Mouse (Mus musculus) heart, adult 2 months (tissue): Measurements from ENCODE around the gene Ebf1. TPM values are rescaled to one million over a fixed set of nuclear protein-coding genes. Genes with fewer than 3 reads are reported as not detected.
A peak's percentile ranks its signal among the peaks of the same experiment; 100 is the strongest.

ENCODE experiments used
- DNase-seq, 2 experiments: peaks; one replicate each; pipeline ENCODE4 v3.0.0; 2021
- H3K27ac ChIP-seq: fragments of 200-600 bp; 2 replicates; pipeline ENCODE4 v1.8.1; 2022
- H3K27me3 ChIP-seq: fragments of 200-500 bp; 2 replicates; pipeline ENCODE4 v1.6.1; 2012; ENCODE audit warnings: mild to moderate bottlenecking, low read length, inconsistent platforms, mixed read lengths; ENCODE audit not compliant: control insufficient read depth, insufficient read depth
- H3K36me3 ChIP-seq: fragments of 200-500 bp; 2 replicates; pipeline ENCODE4 v1.6.1; 2012; ENCODE audit warnings: low read length, inconsistent platforms; ENCODE audit not compliant: control insufficient read depth, insufficient read depth
- H3K4me1 ChIP-seq: fragments of 200-500 bp; 2 replicates; pipeline ENCODE4 v1.6.1; 2011; ENCODE audit warnings: low read length; ENCODE audit not compliant: control insufficient read depth, insufficient read depth
- H3K4me3 ChIP-seq: fragments of 200-600 bp; 2 replicates; pipeline ENCODE4 v1.8.1; 2022
- H3K79me2 ChIP-seq: fragments of 200-500 bp; replicated peaks from 2 replicates; pipeline ENCODE4 v1.6.1; 2012; ENCODE audit warnings: mild to moderate bottlenecking, inconsistent platforms, low read length, moderate library complexity, mixed read lengths; ENCODE audit not compliant: control insufficient read depth, insufficient read depth
- H3K9ac ChIP-seq: fragments of 200-500 bp; 2 replicates; pipeline ENCODE4 v1.6.1; 2012; ENCODE audit warnings: low read depth, mild to moderate bottlenecking, control low read depth, inconsistent platforms, low read length, mixed read lengths
- CTCF ChIP-seq: fragments of 200-600 bp; IDR thresholded peaks from 2 replicates; pipeline ENCODE4 v1.8.1; 2022; ENCODE audit warnings: antibody characterized with exemption, mild to moderate bottlenecking, moderate library complexity
- EP300 ChIP-seq: fragments of 200-500 bp; IDR thresholded peaks from 2 replicates; pipeline ENCODE4 v1.6.1; 2011; ENCODE audit warnings: low read depth, low read length, control low read depth; ENCODE audit not compliant: insufficient read depth
- POLR2A ChIP-seq: fragments of 200-500 bp; IDR thresholded peaks from 2 replicates; pipeline ENCODE4 v1.6.1; 2011; ENCODE audit warnings: mild to moderate bottlenecking, low read depth, low read length, control low read depth; ENCODE audit not compliant: insufficient read depth
- WGBS: fragments of 180-500 bp; shearing (Covaris S2); methylation state at CpG from one replicate; pipeline ENCODE4 v1.1.7; 2018; 5-methylcytosine and 5-hydroxymethylcytosine counted together
- intact Hi-C: fragments of 180-260 bp; cut with DNase I; formaldehyde crosslinking; loops from one replicate; pipeline ENCODE4 v1.15.1; 2025
- polyA plus RNA-seq: library from polyadenylated mRNA; depleted of rRNA; stranded (reverse); fragments of >200 nt; gene quantifications from 2 replicates; pipeline ENCODE4 v1.2.3, GENCODE M21; 2012
- total RNA-seq, 2 experiments: library from RNA; stranded (reverse); gene quantifications; 2 replicates each; pipeline ENCODE4 v1.2.3; 2021

The Ebf1 gene
- total and polyA plus RNA-seq, 3 experiments, result 11.4 to 13.6 (median 12.2) TPM

DNA sequence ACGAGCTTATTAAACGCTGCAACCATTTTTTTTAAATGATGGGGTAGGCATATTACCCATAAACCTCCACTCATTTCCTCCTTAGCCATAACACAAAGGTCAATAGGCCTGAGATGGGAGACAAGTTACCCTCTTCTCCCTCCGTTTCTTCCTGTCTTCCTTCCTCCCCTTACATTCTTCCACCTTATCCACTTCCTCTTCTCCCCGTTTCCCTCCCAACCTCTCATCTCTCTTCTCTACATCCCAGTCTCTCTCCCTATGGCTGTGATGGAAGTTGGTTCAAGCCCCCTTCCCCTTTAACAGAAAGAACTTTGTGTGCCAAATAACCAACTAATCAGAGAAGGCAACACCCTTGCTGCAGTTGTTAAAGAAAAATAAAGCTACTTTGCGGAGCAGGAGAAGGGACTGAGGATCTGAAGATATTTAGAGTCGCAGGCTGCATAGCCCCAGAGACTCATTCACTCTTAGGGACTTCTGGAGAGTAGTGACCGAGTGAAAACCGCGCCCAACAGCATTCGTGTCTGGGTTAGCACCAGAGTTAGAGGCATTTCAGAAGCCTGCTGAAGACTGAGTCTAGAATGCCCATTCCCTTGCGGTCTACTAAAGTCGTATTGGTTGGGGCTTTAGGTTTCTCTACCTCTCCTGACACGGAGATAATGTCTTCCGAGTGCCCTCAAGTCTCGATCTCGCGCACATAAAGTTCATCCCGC, 884 bp upstream of the Ebf1 start:
- 9% methylated on average over 18 of the region's 18 CpGs for WGBS
- H3K9ac ChIP-seq, result peak overlapping the region; percentile 88
- intact Hi-C loops, result loop anchor here (5.0 to 10.0 kb wide), 2 partner anchors 91 to 209 kb away; no protein-coding TSS in a partner anchor
- H3K27ac ChIP-seq, result peak overlapping the region; percentile 98
- H3K79me2 ChIP-seq, result no peaks in the 10 kb centered on the region
- H3K36me3 ChIP-seq, result no peaks in the 10 kb centered on the region
- no peak for TF ChIP-seq CTCF
- no peak for TF ChIP-seq POLR2A
- no peak for TF ChIP-seq EP300
- no peak for DNase-seq
- 0 out of 2 replicates have a peak, but pooled peaks cover 1% of the 10 kb centered on the region for H3K27me3 ChIP-seq
- H3K4me1 ChIP-seq, result peaks cover 6% of the 10 kb centered on the region
- peak overlapping the region; percentile 72 for H3K4me3 ChIP-seq

GRCm38 (mm10) chr11:44617734-44618586, 843 bp downstream of the Ebf1 start:
- TF ChIP-seq EP300 (no peak), CTCF (peak; percentile 16; the same call in 1 of the 2 replicates), POLR2A (peak; percentile 67)
- intact Hi-C loops, result loop anchor here (2.0 to 10.0 kb wide), 3 partner anchors 67 to 207 kb away; no protein-coding TSS in a partner anchor
- DNase-seq, result peak; percentile 76 to 83
- WGBS, result 1% methylated on average over 55 of the region's 55 CpGs
- Histone ChIP-seq H3K36me3 (peaks cover 7% of the 10 kb centered on the region), H3K27ac (peak overlapping the region; percentile 98), H3K4me3 (peak overlapping the region; percentile 73), H3K79me2 (no peaks in the 10 kb centered on the region), H3K27me3 (0 out of 2 replicates have a peak, but pooled peaks cover 1% of the 10 kb centered on the region), H3K9ac (peak overlapping the region; percentile 99), H3K4me1 (no peaks in the 10 kb centered on the region)

DNA sequence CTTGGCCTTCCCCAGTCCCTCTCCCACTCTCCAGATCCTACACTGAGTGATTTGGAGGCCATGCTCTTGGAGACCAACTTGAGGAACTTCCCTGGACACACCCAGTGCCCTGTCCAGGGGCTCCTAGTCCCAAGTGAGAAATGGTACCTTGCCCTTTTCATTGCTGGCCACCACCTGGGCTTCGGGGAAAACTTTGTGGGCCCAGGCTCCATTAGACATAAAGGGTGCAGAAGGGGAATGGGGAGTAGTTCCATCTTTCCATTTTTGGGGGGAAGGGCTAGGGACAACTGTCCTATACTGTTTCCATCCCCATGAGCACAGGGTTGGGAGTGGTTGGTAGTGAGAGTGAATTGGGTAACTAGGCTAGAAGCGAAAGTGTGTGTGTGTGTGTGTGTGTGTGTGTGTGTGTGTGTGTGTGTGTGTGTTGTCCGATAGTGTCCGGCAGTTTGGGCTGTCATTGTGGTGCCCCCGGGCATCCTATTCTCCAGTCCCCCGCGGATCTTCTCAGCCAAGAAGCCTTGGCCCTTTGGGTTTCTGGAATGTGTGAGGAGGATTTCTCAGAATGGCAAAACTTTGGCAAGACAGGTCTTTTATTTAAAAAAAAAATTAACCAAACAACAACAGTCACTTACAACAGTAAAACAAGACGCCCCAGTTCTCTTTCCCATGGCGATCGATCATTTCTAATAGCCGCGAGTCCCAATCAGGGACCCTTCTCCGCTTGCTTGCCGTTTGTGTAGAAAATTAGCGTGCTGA, 2.2 kb downstream of the Ebf1 start:
- H3K27ac ChIP-seq, result peak overlapping the region; percentile 98
- H3K9ac ChIP-seq, result peak overlapping the region; percentile 77
- 0 out of 2 replicates have a peak, but pooled peaks cover 1% of the 10 kb centered on the region for H3K27me3 ChIP-seq

DNA sequence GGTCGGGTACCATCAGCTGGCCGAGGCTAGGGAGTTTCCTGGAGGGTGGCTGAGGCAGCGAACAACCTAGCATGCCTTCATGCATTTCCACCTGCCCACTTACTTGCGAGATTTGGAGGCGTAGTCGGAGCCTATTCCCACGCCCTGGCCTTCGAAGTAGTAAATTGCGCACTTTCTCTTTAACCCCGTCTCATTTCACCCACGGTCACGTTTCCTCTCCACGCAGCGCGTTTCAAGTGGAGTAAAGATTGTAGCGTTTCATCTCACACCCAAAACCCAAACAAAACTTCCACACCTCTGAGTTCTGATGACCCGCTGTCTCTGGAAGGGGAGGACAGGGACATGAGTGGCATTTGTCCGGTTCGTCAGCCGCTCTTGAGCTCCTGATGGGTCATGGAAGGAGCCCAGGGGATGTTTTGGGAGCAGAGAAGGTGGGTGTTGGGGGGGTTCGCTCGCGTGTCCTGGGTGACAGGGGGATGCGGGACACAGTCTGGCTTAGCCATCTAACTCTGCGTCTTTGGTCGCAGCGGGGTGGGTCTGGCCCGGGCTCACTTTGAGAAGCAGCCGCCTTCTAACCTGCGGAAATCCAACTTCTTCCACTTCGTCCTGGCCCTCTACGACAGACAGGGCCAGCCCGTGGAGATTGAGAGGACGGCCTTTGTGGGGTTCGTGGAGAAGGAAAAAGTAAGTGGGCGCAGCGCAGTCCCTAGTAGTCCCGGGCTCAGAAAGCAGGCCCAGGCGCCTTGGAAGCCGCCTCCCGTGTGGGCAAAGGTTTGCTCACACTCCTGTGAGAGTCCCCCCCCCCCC, 3.0 kb downstream of the Ebf1 start:
- TF ChIP-seq EP300 (no peak), CTCF (no peak), POLR2A (peak; percentile 50; the same call in 1 of the 2 replicates)
- 5% methylated on average over 41 of the region's 41 CpGs for WGBS
- Histone ChIP-seq H3K27me3 (0 out of 2 replicates have a peak, but pooled peaks cover 1% of the 10 kb centered on the region), H3K79me2 (no peaks in the 10 kb centered on the region), H3K27ac (peak overlapping the region; percentile 98), H3K4me1 (no peaks in the 10 kb centered on the region), H3K36me3 (peaks cover 14% of the 10 kb centered on the region), H3K9ac (peak overlapping the region; percentile 74), H3K4me3 (peak overlapping the region; percentile 73)
- peak; percentile 62 to 73 for DNase-seq
- intact Hi-C loops, result loop anchor here (2.0 to 10.0 kb wide), 4 partner anchors 42 to 205 kb away; no protein-coding TSS in a partner anchor

More for the DNA sequence above, 2.2 kb downstream of the Ebf1 start:
- 5% methylated on average over 15 of the region's 15 CpGs for WGBS
- peak overlapping the region; percentile 73 for H3K4me3 ChIP-seq
- intact Hi-C loops, result loop anchor here (2.0 to 10.0 kb wide), 3 partner anchors 65 to 205 kb away; no protein-coding TSS in a partner anchor
- peaks cover 10% of the 10 kb centered on the region for H3K36me3 ChIP-seq
- DNase-seq, result peak; percentile 48 to 63
- no peaks in the 10 kb centered on the region for H3K79me2 ChIP-seq
- H3K4me1 ChIP-seq, result no peaks in the 10 kb centered on the region
- TF ChIP-seq EP300, result no peak
- TF ChIP-seq CTCF, result no peak
- no peak for TF ChIP-seq POLR2A
